Mouse (Mus musculus) neural tube, embryonic 13.5 days (tissue): ENCODE measurements around the gene Gm10382. TPM values are rescaled to one million over a fixed set of nuclear protein-coding genes. Genes with fewer than 3 reads are reported as not detected.

Source experiments
- polyA plus RNA-seq: library from polyadenylated mRNA; unstranded; fragments of >200 nt; fragmentation: Nextera tagmentation; extraction: Ambion mirVana; gene quantifications from 2 replicates; pipeline ENCODE4 v1.2.1, GENCODE M21; 2015

Gm10382 gene
- polyA plus RNA-seq, 1 experiment from 2014 or later = 0.52 TPM

Other genes with a start within 250 kb of the Gm10382 start
- gene Ncor2, start 210.1 kb upstream of the Gm10382 start, polyA plus RNA-seq = 29.2 and 30.4 TPM in 2 replicates
- 28.8 and 33.2 TPM in 2 replicates for gene Scarb1, start 48.2 kb upstream of the Gm10382 start, polyA plus RNA-seq
- 1,127 and 1,268 TPM in 2 replicates for gene Ubc, start 880 bp downstream of the Gm10382 start, polyA plus RNA-seq
- gene Dhx37, start 44.8 kb downstream of the Gm10382 start, polyA plus RNA-seq = 9.0 and 10.6 TPM in 2 replicates
- 33.3 and 33.8 TPM in 2 replicates for gene Bri3bp, start 52.2 kb downstream of the Gm10382 start, polyA plus RNA-seq
- gene Aacs, start 86.5 kb downstream of the Gm10382 start, polyA plus RNA-seq = 65.5 and 69.2 TPM in 2 replicates
- 3.0 TPM in 2 replicates for gene Tmem132b, start 142.5 kb downstream of the Gm10382 start, polyA plus RNA-seq